Mouse (Mus musculus): ENCODE data around the gene Dclk1.

Dclk1 gene

DNA sequence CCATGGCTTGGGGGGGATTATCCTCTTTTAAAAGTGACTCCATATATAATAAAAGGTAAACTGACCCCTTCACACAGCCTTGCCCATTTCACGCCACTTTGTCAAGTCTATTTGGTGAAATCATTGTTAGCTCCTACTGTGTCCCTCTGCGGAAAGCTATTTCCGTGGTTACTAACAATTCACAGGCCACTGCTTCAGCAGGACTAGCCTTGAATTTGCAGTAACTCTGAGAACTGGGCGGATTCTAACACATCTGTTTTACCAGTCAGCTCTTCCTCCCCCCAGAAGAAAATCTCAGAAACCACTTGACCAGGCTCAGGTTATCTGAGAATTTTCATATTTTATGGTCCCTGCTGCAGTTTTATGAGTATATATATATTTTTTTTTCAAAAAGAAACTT lies 253.7 kb downstream of the Dclk1 start:
- in situ Hi-C loops (cut with MboI, MseI): no loop called here

DNA sequence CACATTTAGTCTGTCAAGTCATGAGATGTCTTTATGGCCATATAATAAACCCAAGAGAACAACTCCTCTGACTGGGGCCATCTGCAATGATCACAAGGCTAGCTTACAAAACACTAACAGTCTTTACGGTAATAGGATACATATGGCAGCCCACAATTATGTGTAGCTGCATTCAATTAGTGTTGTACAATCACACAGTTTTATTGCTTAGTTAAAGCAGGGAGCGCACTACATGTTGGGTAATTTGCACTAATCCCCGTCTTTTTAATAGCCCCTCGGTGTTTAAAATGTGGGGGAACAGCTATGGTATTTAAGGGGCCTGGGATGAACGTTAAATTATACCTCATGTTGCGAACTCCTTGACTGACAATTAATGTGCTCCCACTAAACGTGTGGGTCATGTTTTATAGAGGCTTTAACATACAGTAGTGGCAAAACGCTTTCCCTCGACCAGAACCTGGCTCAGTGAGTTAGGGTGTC lies 254.3 kb downstream of the Dclk1 start:
- in situ Hi-C loops (cut with MboI, MseI): no loop called here

DNA sequence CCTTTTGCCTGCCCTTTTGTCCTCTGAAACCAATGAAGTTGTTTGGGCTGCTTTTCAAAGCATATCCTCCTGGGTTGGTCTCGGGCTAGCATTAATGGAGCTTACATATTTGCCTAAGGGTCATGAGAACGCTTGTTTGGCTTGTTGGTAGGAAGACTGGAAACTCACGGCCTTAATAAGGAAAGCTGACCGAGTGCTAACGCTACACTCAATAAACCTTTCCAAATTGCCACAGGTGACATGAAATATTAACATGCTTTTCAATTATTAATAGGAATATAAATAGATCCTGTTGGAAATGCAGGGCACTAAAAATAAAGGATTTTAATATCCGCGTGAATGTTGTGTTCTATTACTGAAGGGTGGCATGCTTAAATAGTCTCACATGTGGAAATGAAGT lies 257.1 kb downstream of the Dclk1 start:
- in situ Hi-C loops (cut with MboI, MseI): no loop called here

DNA sequence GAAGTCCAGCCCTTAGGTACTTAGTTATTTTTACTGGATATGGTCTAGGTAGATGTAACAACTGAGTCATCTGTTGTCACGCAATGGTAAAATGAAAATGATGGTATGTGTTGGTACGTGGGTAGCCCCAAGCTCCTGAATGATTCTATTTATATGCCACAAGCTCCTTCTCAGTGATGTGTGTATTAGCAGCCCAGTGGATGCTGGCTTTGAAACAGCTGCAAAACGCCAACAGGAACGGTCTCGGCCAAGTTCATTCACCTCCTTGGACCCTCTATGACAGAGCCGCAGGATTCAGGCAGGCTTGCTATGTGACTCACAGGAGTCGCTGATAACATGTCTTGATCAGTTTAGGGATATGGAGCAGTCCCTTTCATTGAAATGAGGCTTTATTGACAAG lies 268.0 kb downstream of the Dclk1 start:
- in situ Hi-C loops (cut with MboI, MseI): no loop called here

GRCm38 (mm10) chr3:55511658-55512057 lies 269.5 kb downstream of the Dclk1 start:
- in situ Hi-C loops (cut with MboI, MseI): no loop called here

DNA sequence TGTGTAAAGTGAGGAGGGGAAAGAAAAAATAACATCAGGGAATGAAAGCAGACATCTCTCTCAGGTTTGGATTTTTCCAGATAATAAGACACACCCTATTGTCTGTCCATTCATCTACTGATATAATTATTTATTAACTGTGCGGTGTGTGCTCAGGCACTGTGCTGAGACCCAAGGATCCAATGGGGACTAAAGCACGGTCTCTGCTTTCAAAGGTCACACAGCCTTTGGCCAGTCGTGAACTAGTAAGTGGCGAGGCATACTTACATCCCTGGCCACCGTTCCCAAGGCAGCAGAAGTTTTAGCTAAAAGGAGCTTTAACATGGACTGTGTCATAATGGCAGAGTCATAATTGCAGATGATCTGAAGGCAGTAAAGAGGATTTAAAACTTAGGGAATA lies 273.8 kb downstream of the Dclk1 start:
- in situ Hi-C loops (cut with MboI, MseI): loop anchor here (5.0 kb wide), 1 partner anchor 104 kb away; no protein-coding TSS in a partner anchor

- in situ Hi-C loops (cut with MboI, MseI): loop anchor here (5.0 kb wide), 1 partner anchor 105 kb away; no protein-coding TSS in a partner anchor
Observed at GRCm38 (mm10) chr3:55517454-55518014, 275.4 kb downstream of the Dclk1 start.

GRCm38 (mm10) chr3:55520240-55521180 lies 278.3 kb downstream of the Dclk1 start:
- in situ Hi-C loops (cut with MboI, MseI): no loop called here

DNA sequence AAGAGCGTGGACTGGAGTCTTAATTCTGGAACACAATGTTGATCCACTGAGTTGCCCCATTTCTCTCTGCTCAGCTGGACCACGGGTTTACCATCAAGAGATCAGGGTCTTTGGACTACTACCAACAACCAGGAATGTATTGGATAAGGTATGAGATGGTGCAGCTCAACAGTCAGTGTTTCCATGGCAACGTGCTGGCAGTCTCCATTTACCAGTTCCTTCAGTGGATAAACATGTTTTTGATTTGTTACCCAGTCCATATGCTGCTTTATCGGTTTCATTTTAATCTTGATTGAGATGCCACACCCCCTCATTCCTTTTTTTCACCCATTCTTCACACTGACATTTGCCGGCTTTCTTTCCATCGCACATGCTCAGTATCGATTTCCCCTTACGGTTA lies 279.6 kb downstream of the Dclk1 start:
- in situ Hi-C loops (cut with MboI, MseI): no loop called here

GRCm38 (mm10) chr3:55523224-55523623 lies 281.1 kb downstream of the Dclk1 start:
- in situ Hi-C loops (cut with MboI, MseI): no loop called here

GRCm38 (mm10) chr3:55523735-55524477 lies 281.7 kb downstream of the Dclk1 start:
- in situ Hi-C loops (cut with MboI, MseI): no loop called here

DNA sequence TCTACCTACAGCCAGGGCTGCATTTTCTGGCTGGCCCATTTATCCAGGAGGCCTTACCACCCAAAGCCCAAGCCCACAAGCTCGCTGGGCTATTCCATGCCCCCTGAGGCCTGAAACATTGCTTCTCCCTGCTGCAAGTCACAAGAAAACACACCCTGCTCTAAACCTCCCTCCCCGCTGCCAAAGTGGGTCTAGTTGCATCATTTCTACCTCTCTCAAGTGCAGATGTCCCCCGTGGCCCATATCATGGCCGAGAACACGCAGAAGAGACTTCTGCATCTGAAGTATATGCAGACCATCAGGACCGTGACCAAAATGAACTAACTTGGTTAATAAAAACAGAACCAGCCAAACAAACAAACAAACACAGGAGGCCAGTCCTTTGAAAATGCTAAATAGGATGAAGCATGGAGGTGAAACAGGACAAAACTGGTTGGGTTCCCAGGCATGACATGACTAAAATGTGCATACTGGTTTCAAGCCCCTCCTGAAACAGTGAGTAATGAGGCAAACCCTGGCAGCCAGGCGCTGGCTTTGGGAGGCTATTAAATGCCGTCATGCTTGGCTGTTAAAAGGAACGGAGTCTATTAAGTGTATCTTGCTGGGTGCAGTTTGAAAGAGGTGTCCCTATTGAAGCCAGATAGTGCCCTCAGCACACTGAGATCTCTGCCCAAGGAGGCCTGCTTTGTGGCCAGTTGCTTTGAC lies 282.5 kb downstream of the Dclk1 start:
- in situ Hi-C loops (cut with MboI, MseI): no loop called here

- in situ Hi-C loops (cut with MboI, MseI): no loop called here
Observed at GRCm38 (mm10) chr3:55526470-55526869, 284.3 kb downstream of the Dclk1 start.

DNA sequence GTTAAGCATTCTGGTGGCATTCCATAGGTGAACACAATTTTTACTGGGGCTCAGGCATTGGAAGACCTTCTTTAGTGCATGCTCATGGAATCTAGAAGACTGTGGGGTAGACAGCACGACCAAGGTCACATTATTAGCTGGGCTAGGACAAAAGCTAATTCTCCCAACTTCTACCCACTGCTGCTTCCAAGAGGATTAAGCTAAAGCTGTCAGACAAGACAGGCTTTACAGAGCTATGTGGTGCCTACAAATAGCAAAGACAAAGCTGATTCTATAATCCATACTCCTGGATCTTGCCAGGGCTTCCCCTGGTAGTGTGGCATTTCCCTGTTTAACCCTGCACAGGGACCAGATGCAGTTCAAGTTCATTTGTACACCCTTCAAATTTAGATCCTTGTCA lies 285.4 kb downstream of the Dclk1 start:
- in situ Hi-C loops (cut with MboI, MseI): no loop called here

DNA sequence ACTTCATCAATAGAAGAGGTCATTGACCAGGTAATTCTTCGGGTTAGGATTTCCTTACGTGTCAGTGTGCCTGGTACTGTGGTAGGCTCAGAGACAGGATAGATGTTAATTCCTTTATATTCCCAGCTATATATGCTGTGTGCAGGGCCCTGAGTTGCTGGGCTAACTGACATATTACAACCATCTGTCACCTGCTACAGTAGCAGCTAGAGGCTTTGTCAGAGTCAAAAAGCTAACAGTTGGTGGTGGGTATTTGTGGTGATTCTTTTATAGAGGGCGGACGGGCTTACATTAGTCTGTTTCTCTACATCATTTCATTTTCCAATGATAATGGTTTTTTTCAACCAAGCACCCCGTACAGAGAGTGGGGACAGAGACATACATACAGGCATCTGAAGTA lies 285.8 kb downstream of the Dclk1 start:
- in situ Hi-C loops (cut with MboI, MseI): no loop called here

DNA sequence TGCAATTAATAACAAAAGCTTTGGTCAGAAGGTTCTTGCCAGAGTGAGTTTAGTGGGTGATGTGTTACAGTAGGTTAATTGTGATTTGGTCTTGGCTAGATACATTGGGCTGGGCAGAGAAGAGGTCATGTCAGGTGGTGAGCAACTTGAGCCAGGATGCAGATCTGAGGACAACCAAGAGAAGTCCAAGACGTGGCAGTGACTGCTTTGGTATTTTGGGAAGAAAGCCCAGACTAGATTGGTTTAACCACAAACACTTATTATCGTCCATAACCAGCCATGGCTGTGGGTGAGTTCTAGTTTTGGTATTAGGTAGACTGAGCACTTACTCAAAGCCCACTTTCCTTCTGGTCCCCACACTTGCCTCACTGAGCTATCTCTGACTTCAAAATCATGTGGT lies 287.2 kb downstream of the Dclk1 start:
- in situ Hi-C loops (cut with MboI, MseI): no loop called here

DNA sequence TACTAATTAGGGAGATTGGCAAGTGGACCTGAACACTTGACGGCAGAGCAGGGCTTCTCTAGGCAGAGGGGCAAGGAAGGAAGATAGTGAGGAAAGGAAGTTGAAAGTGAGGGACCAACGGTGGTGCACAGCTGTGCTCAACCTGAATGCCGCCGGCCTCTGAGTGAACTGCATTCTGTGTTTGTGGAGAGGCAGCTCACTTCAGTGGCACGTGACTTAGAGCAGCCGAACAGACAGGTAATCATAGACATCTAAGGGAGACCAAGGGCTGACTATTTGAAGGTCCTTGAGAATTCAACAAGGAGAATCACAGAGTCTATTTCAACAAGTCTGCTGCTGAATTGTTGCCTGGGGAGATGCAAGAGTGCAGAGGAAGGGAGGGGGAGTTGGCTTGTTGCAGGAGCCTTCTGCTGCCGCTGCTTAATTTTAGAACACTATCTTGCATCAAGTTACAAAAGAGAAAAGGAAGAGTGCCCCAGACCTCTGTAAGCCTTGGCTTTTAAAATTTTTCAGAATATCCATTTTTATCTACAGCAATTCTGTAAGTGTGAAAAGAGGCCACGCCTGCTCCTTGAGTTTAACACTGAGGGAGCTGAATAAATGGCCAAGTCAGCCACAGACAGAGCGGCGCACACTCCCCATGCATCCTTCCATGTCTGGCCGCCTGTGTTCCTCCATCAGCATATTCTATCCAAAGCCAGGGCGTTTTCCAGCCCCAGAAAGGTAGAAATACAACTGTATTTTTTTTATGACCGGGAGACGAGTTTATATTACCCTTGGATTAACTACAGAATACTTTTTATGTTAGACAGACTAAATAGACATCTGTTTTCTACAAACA lies 289.3 kb downstream of the Dclk1 start:
- in situ Hi-C loops (cut with MboI, MseI): no loop called here

DNA sequence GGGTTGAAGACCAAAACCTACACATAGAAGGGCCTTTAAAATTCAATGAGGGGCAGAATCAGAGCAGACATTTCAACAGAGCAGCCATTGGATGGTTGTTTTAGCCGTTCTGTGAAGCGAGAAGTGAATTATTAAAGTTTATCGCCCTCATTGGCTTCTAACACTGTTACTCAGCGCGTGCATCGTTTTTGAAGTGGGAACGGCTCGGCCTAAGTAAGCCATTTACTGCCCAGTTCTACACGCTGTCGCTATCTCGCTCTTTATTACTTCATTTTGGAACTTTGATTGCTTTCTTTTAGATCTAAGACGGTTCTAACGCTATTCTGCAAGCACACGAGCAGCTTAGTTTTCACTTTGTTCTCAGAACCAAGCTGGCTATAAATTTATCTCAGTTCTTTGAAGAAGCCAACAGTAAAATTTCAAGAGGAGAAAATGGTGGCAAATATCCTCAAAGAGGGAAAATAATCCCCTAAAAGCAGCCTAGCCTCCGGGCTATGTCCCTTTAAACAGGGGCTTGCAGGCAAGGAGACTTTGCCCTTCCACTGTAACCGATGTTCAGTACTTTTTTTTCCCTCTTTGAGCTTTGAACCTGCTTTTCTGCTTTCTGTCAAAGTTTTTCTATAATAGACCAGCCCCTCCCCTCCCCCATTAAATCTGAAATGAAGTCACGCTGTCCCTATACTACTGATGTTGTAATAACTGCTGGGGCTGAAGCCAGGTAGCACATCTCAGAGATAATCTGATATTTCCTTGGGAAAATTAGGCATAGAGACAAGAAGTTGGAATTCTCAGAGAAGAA lies 290.2 kb downstream of the Dclk1 start:
- in situ Hi-C loops (cut with MboI, MseI): no loop called here

GRCm38 (mm10) chr3:55535591-55536200 lies 293.5 kb downstream of the Dclk1 start:
- in situ Hi-C loops (cut with MboI, MseI): no loop called here
